Mouse (Mus musculus): Measurements from ENCODE around the gene Tnpo1. TPM values are rescaled to one million over a fixed set of nuclear protein-coding genes. Genes with fewer than 3 reads are reported as not detected.
"Not testable (repeated sequence)": the region's sequence is repeated elsewhere in the genome, so short reads cannot be mapped to it uniquely, and the experiment has no call there.

Tnpo1 gene
- polyA plus RNA-seq, 1 experiment: 15.2 TPM

DNA sequence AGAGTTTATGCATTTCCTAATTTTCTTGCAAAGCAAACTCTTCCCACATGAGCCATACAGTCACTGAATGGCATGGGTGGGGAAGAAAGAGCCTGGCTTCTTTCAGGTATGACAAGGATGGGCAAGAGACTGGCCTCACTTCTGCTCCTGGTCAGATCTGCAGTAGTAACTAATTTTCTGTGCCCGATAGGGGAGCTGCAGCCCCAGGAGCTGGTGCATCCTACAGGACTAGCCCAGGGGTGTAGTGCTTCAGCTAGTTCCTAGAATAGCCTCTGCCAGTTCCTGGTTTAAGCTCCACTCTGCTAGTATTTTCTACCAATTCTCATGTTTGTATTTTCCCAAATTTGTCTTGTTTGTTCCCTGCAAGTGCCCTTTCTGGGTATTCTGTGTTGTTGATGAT is 92.0 kb downstream of the Tnpo1 start:
- H3K4me1 ChIP-seq (ENCODE audit: control insufficient read depth, insufficient read depth, insufficient read length): peaks cover 3% of the 10 kb centered on the region; the same call in 1 of the 2 replicates
- TF ChIP-seq CTCF (IDR thresholded peaks at IDR 0.05; ENCODE audit: extremely low read depth, insufficient read depth, insufficient read length, insufficient replicate concordance) (no peak), POLR2A (IDR thresholded peaks at IDR 0.05; ENCODE audit: low read depth, low read length) (no peak)
- 67% methylated on average over 1 of the region's 1 CpGs for WGBS
- H3K27ac ChIP-seq (ENCODE audit: insufficient read depth, low read length): no peak overlapping the region
- H3K4me3 ChIP-seq (ENCODE audit: extremely low read depth, insufficient read depth, insufficient read length): no peak overlapping the region
- peaks cover 1% of the 10 kb centered on the region; the same call in 1 of the 2 replicates for H3K36me3 ChIP-seq (ENCODE audit: control insufficient read depth, insufficient read depth, low read length)
- no peaks in the 10 kb centered on the region for H3K27me3 ChIP-seq (ENCODE audit: control insufficient read depth, insufficient read depth, low read length)
- DNase-seq (ENCODE audit: low read depth in 1 of 2, low spot score in 2 of 2): no peak

DNA sequence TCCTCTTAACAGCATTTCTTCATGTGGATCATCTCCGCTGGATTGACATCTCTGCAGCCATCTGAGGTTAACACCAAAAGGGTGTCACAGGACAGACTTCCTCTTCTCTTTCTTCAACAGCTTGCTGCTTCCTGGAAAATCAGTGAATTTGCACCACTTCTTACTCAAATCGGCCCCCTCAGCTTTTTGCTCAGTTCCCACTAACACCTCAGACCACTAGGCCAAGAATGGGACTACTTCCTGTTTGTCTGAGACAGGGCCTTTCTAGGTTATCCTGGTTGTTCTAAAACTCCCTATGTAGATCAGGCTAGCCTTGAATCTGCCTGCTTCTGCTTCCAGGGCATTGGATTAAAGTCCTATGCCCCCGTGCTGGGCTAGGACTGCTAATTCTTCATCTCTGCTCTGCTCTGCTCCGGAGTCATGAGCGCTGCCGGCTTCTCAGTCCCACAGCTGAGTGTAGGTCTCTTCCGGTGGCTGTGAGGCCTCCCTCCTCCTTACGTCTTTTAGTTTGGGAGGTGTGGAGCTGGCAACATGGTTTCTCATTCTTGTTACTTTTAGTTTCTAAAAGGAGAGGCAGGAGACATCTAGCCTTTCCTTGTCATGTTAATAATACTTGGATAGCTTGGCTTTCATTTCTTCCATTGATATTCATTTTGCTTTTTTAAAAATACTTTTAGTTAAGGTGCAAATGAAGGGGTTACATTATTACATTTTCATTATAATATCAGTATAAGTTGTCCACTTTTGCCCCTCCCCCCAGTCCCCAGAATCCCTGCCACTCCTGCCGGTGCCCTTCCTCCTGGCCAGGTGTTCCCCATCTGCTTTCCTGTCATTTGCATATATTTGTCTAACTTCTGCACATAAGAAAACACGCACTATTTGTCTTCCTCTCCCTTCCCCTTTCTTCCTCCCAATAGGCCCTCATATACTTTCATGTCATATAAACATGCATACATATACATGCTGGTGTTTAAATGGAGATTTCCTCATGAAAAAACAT is 93.4 kb downstream of the Tnpo1 start:
- WGBS: 49% methylated on average over 10 of the region's 10 CpGs
- DNase-seq (ENCODE audit: low read depth in 1 of 2, low spot score in 2 of 2): peak in 1 of 2 experiments; percentile 35
- no peak overlapping the region for H3K4me3 ChIP-seq (ENCODE audit: extremely low read depth, insufficient read depth, insufficient read length)
- H3K27ac ChIP-seq (ENCODE audit: insufficient read depth, low read length): peak overlapping the region; percentile 50
- peaks cover 3% of the 10 kb centered on the region; the same call in 1 of the 2 replicates for H3K4me1 ChIP-seq (ENCODE audit: control insufficient read depth, insufficient read depth, insufficient read length)
- TF ChIP-seq POLR2A (IDR thresholded peaks at IDR 0.05; ENCODE audit: low read depth, low read length) (no peak), CTCF (IDR thresholded peaks at IDR 0.05; ENCODE audit: extremely low read depth, insufficient read depth, insufficient read length, insufficient replicate concordance) (no peak)
- no peaks in the 10 kb centered on the region for H3K27me3 ChIP-seq (ENCODE audit: control insufficient read depth, insufficient read depth, low read length)
- no peaks in the 10 kb centered on the region for H3K36me3 ChIP-seq (ENCODE audit: control insufficient read depth, insufficient read depth, low read length)

DNA sequence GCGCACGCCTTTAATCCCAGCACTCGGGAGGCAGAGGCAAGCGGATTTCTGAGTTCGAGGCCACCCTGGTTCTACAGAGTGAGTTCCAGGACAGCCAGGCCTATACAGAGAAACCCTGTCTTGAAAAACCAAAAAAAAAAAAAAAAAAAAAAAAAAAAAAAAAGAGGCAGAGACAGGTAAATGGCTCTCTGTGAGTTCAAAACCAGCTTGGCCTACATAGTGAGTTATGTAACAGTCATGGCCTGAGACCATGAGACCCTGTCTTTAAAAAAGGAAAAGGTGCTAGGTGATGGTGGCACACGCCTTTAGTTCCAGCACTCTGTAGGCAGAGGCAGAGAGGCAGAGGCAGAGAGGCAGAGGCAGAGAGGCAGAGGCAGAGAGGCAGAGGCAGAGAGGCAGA is 97.2 kb downstream of the Tnpo1 start:
- H3K36me3 ChIP-seq (ENCODE audit: control insufficient read depth, insufficient read depth, low read length); H3K4me1 ChIP-seq (ENCODE audit: control insufficient read depth, insufficient read depth, insufficient read length); H3K4me3 ChIP-seq (ENCODE audit: extremely low read depth, insufficient read depth, insufficient read length); DNase-seq (ENCODE audit: low read depth in 1 of 2, low spot score in 2 of 2); H3K27ac ChIP-seq (ENCODE audit: insufficient read depth, low read length); H3K27me3 ChIP-seq (ENCODE audit: control insufficient read depth, insufficient read depth, low read length): not testable (repeated sequence)
- WGBS: 95% methylated on average over 6 of the region's 6 CpGs

DNA sequence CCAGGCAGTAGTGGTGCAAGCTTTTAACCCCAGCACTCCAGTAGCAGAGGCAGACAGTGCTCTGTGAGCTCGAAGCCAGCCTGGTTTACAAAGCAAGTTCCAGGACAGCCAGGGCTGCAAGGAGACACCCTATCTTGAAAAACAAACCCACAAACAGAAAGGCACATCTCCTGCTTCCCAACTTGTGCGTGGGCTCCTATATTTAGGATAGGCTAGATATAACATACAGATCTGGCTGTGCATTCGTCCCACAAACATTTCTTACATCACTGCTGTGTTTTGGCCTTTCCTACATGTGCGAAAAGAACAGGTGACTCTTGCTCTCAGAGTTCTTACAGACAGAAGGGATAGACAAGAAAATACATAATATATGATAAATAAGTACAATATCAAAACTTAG is 100.6 kb downstream of the Tnpo1 start:
- Histone ChIP-seq H3K36me3 (ENCODE audit: control insufficient read depth, insufficient read depth, low read length) (no peaks in the 10 kb centered on the region), H3K4me1 (ENCODE audit: control insufficient read depth, insufficient read depth, insufficient read length) (no peaks in the 10 kb centered on the region), H3K27ac (ENCODE audit: insufficient read depth, low read length) (no peak overlapping the region), H3K27me3 (ENCODE audit: control insufficient read depth, insufficient read depth, low read length) (no peaks in the 10 kb centered on the region), H3K4me3 (ENCODE audit: extremely low read depth, insufficient read depth, insufficient read length) (no peak overlapping the region)
- WGBS: 88% methylated on average over 4 of the region's 4 CpGs
- no peak for DNase-seq (ENCODE audit: low read depth in 1 of 2, low spot score in 2 of 2)
- TF ChIP-seq POLR2A (IDR thresholded peaks at IDR 0.05; ENCODE audit: low read depth, low read length) (no peak), CTCF (IDR thresholded peaks at IDR 0.05; ENCODE audit: extremely low read depth, insufficient read depth, insufficient read length, insufficient replicate concordance) (no peak)

DNA sequence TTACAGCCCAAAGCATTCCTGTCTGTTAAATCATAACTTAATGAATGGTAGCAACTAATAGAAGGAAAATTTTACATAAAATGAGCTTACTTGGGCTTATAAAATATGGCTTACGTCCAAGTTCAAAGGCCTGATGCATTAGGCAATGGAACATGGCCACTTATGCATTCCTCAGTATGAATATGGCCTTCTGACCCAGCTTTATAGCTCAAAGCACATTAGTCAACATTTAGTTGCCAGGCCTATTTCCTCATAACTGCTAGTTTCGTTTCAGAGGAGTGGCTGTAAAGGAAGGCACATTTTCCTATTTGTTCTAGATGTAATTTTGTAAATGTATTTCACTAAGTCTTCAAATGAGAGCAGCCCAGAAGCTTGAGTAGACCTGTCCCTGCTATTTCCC is 107.1 kb downstream of the Tnpo1 start:
- TF ChIP-seq POLR2A (IDR thresholded peaks at IDR 0.05; ENCODE audit: low read depth, low read length) (no peak), CTCF (IDR thresholded peaks at IDR 0.05; ENCODE audit: extremely low read depth, insufficient read depth, insufficient read length, insufficient replicate concordance) (no peak)
- Histone ChIP-seq H3K27me3 (ENCODE audit: control insufficient read depth, insufficient read depth, low read length) (no peaks in the 10 kb centered on the region), H3K4me3 (ENCODE audit: extremely low read depth, insufficient read depth, insufficient read length) (no peak overlapping the region), H3K4me1 (ENCODE audit: control insufficient read depth, insufficient read depth, insufficient read length) (no peaks in the 10 kb centered on the region; the same call in 1 of the 2 replicates), H3K36me3 (ENCODE audit: control insufficient read depth, insufficient read depth, low read length) (no peaks in the 10 kb centered on the region), H3K27ac (ENCODE audit: insufficient read depth, low read length) (no peak overlapping the region)
- no peak for DNase-seq (ENCODE audit: low read depth in 1 of 2, low spot score in 2 of 2)
- WGBS: 60% methylated on average over 2 of the region's 2 CpGs

DNA sequence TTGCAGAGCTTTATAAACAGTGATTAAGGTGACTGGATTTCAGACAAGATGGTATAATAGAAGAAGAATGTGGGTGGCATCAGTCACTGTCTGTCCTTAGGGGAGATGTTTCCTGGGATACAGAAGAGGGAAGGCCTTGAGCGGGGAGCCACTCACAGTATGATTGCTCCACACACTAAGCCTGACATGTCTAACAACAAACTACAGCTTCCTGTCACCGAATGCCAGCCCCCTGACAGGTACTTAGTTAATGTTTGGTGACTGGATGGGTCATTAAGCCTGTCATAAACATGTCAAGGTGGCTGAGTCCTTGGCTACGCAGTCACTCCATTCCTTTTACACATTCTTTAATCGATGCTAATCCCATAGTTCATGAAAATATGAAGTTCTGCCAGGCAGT is 108.0 kb downstream of the Tnpo1 start:
- Histone ChIP-seq H3K4me1 (ENCODE audit: control insufficient read depth, insufficient read depth, insufficient read length) (peaks cover 2% of the 10 kb centered on the region; the same call in 1 of the 2 replicates), H3K27me3 (ENCODE audit: control insufficient read depth, insufficient read depth, low read length) (no peaks in the 10 kb centered on the region), H3K4me3 (ENCODE audit: extremely low read depth, insufficient read depth, insufficient read length) (no peak overlapping the region), H3K36me3 (ENCODE audit: control insufficient read depth, insufficient read depth, low read length) (no peaks in the 10 kb centered on the region), H3K27ac (ENCODE audit: insufficient read depth, low read length) (no peak overlapping the region)
- TF ChIP-seq POLR2A (IDR thresholded peaks at IDR 0.05; ENCODE audit: low read depth, low read length) (no peak), CTCF (IDR thresholded peaks at IDR 0.05; ENCODE audit: extremely low read depth, insufficient read depth, insufficient read length, insufficient replicate concordance) (no peak)
- no peak for DNase-seq (ENCODE audit: low read depth in 1 of 2, low spot score in 2 of 2)
- 89% methylated on average over 4 of the region's 4 CpGs for WGBS

DNA sequence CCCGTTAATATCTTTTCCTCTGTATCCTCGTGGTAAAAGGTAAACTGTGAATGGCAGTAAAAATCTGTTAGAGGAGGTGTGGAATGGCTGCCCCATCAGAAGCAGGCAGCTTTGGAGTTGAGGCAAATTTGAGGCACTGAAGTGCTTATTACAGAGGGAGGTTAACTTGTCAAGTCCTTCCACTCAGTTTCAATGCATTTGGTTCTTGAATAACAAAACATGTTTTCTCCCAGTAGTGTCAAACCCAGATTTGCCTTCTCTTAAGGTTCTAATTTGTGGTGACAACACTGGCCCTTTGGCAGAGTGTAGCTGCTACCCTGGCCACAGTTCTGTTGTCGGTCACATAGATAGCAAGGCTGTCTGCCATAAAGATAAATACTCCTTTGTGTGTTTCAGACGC is 108.4 kb downstream of the Tnpo1 start:
- Histone ChIP-seq H3K4me1 (ENCODE audit: control insufficient read depth, insufficient read depth, insufficient read length) (peaks cover 2% of the 10 kb centered on the region; the same call in 1 of the 2 replicates), H3K27ac (ENCODE audit: insufficient read depth, low read length) (no peak overlapping the region), H3K4me3 (ENCODE audit: extremely low read depth, insufficient read depth, insufficient read length) (no peak overlapping the region), H3K27me3 (ENCODE audit: control insufficient read depth, insufficient read depth, low read length) (no peaks in the 10 kb centered on the region), H3K36me3 (ENCODE audit: control insufficient read depth, insufficient read depth, low read length) (no peaks in the 10 kb centered on the region)
- no peak for DNase-seq (ENCODE audit: low read depth in 1 of 2, low spot score in 2 of 2)
- no peak for TF ChIP-seq CTCF (IDR thresholded peaks at IDR 0.05; ENCODE audit: extremely low read depth, insufficient read depth, insufficient read length, insufficient replicate concordance)
- no peak for TF ChIP-seq POLR2A (IDR thresholded peaks at IDR 0.05; ENCODE audit: low read depth, low read length)
- WGBS: 82% methylated on average over 4 of the region's 4 CpGs

DNA sequence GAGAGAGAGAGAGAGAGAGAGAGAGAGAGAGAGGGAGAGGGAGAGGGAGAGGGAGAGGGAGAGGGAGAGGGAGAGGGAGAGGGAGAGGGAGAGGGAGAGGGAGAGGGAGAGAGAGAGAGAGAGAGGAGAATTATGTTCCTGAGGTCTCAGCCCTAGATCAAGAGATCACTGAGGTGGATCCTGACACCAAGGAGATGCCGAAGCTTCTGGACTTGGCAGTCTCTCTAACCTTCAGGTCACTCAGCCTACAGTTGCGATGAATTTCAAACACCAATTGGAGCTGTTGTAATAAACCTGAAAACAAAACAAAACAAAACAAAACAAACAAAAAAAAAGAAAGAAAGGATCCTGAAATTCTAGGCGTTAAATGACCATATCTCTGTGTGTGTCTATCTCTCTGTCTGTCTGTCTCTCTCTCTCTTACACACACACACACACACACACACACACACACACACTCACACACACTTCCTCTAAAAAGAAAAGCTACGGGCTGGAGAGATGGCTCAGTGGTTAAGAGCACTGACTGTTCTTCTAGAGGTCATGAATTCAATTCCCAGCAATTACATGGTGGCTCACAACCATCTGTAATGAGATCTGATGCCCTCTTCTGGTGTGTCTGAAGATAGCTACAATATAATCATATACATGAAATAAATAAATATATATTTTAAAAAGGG is 109.1 kb downstream of the Tnpo1 start:
- DNase-seq (ENCODE audit: low read depth in 1 of 2, low spot score in 2 of 2); H3K36me3 ChIP-seq (ENCODE audit: control insufficient read depth, insufficient read depth, low read length); H3K27me3 ChIP-seq (ENCODE audit: control insufficient read depth, insufficient read depth, low read length); H3K4me3 ChIP-seq (ENCODE audit: extremely low read depth, insufficient read depth, insufficient read length); H3K27ac ChIP-seq (ENCODE audit: insufficient read depth, low read length); H3K4me1 ChIP-seq (ENCODE audit: control insufficient read depth, insufficient read depth, insufficient read length): not testable (repeated sequence)
- WGBS: 52% methylated on average over 4 of the region's 4 CpGs
